Comparison of ENCODE assay signal across 7 mouse cellular contexts in the genomic region with DNA sequence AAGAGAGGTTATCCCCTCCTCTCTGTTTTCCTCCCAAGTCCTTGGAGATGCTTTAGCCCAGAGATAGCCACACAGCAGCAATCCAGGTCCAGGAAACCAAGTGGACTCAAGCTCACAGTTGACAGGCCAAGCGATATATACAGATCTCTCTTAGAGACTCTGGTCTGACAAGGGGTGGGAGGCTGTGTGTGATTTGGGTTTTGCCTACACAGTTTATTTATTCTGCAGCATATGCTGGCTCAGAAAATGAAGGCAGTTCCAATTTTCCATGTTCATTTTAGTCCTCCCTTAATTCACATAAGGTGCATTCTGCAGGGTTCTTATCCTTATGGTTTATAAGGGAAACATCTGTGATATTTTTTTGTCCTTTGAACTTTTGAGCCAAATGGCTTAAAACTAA.
"Had no signal": no experiment of that assay in that cellular context is flagged by ENCODE, and none has a peak within 500 bp of the region (broad histone marks: within the 10 kb centered on the region; RNA-seq: fewer than 3 reads in every experiment).

No protein-coding gene starts in this region.

- DNase-seq: lung, adult 18-20 months; lung, embryonic 14.5 days; lung, postnatal 10 days; lung, postnatal 36 days; thymus, adult 2 months; thymus, postnatal 25 days; thymus, postnatal 4 days had no signal
